Mouse (Mus musculus) midbrain, embryonic 16.5 days (tissue): ENCODE measurements around the gene Adamts1. TPM values are rescaled to one million over a fixed set of nuclear protein-coding genes. Genes with fewer than 3 reads are reported as not detected.
A peak's percentile ranks its signal among the peaks of the same experiment; 100 is the strongest.

Experiments
- ATAC-seq: fragments of 200-750 bp; cut with Nextera tagmentation; 2 replicates; pipeline ENCODE4 v1.8.0; 2017; ENCODE audit warnings: moderate TSS enrichment
- H3K27ac ChIP-seq: fragments of 300-500 bp; sonication (generic); 2 replicates; pipeline ENCODE4 v1.5.1; 2014; ENCODE audit warnings: mild to moderate bottlenecking, low read length, mixed read lengths
- H3K27me3 ChIP-seq: fragments of 300-500 bp; sonication (generic); 2 replicates; pipeline ENCODE4 v1.6.1; 2014; ENCODE audit warnings: low read depth, low read length, mixed read lengths; ENCODE audit not compliant: control insufficient read depth, insufficient read depth
- H3K36me3 ChIP-seq: fragments of 300-500 bp; sonication (generic); 2 replicates; pipeline ENCODE4 v1.6.1; 2014; ENCODE audit warnings: mild to moderate bottlenecking, low read length, moderate library complexity, mixed read lengths; ENCODE audit not compliant: control insufficient read depth, insufficient read depth
- H3K4me1 ChIP-seq: fragments of 300-500 bp; sonication (generic); 2 replicates; pipeline ENCODE4 v1.6.1; 2014; ENCODE audit warnings: mild to moderate bottlenecking, low read length, mixed read lengths; ENCODE audit not compliant: control insufficient read depth, insufficient read depth
- H3K4me2 ChIP-seq: fragments of 300-500 bp; sonication (generic); 2 replicates; pipeline ENCODE4 v1.6.1; 2014; ENCODE audit warnings: mild to moderate bottlenecking, low read length, mixed read lengths
- H3K4me3 ChIP-seq: fragments of 300-500 bp; sonication (generic); 2 replicates; pipeline ENCODE4 v1.5.1; 2014; ENCODE audit warnings: low read depth, mild to moderate bottlenecking, low read length, moderate library complexity, mixed read lengths
- H3K9ac ChIP-seq: fragments of 300-500 bp; sonication (generic); 2 replicates; pipeline ENCODE4 v1.6.1; 2014; ENCODE audit warnings: low read depth, low read length, mixed read lengths
- H3K9me3 ChIP-seq: fragments of 300-500 bp; sonication (generic); replicated peaks from 2 replicates; pipeline ENCODE4 v1.6.1; 2014; ENCODE audit warnings: mild to moderate bottlenecking, low read length, mixed read lengths; ENCODE audit not compliant: control insufficient read depth, poor library complexity, severe bottlenecking
- WGBS: fragments of 180-500 bp; shearing (Covaris S2); extraction: QIAGEN DNeasy Blood & Tissue Kit; methylation state at CpG from one replicate; pipeline ENCODE4 v1.1.7; 2014; 5-methylcytosine and 5-hydroxymethylcytosine counted together
- polyA plus RNA-seq: library from polyadenylated mRNA; unstranded; fragments of >200 nt; fragmentation: Nextera tagmentation; extraction: Ambion mirVana; gene quantifications from 2 replicates; pipeline ENCODE4 v1.2.1, GENCODE M21; 2015

The Adamts1 gene
- polyA plus RNA-seq, 1 experiment from 2014 or later: 6.1 TPM

DNA sequence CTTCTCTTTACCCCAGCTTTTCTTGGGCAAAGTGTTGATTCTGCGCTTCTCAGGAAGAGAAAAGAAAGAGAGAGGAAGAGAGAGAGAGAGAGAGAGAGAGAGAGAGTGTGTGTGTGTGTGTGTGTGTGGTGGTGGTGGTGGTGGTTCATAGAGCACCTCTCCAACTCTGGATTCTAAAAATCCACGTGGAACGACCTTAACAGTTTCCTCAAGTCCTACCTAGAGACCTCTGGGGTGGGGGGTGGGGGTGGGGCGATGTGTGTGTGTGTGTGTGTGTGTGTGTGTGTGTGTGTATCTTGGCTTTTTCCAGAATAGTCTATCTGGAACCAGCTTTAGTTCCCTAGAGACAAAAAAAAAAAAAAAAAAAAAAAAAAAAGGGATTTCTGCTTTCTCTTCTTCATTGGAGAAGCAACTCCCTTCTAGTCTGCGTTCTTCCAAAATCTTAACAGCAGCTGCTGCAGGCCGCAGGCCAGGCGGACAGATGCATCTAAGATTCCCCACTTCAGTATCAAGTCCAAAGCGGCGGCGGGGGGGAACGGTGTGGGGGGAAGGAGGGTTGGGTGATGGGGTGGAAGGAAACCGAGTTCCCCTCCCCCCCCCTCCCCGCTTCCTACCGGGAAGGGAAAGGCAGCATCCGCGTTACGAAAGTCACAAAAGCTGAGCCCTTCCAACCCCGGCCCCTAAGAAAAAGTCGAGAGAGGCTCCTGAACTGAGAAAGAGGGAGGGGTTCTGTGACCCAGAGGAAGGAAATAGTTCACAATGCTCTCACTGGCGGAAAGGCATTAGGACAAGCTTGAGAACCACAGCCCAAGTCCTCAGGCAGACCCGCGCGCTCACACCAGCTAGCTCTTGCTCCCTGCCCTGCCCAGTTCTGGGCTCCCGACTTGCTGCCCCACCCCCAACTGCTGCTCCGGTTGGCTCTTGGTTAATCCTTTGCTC, 969 bp upstream of the Adamts1 start:
- H3K4me1 ChIP-seq: peaks cover 14% of the 10 kb centered on the region
- no peak for ATAC-seq

DNA sequence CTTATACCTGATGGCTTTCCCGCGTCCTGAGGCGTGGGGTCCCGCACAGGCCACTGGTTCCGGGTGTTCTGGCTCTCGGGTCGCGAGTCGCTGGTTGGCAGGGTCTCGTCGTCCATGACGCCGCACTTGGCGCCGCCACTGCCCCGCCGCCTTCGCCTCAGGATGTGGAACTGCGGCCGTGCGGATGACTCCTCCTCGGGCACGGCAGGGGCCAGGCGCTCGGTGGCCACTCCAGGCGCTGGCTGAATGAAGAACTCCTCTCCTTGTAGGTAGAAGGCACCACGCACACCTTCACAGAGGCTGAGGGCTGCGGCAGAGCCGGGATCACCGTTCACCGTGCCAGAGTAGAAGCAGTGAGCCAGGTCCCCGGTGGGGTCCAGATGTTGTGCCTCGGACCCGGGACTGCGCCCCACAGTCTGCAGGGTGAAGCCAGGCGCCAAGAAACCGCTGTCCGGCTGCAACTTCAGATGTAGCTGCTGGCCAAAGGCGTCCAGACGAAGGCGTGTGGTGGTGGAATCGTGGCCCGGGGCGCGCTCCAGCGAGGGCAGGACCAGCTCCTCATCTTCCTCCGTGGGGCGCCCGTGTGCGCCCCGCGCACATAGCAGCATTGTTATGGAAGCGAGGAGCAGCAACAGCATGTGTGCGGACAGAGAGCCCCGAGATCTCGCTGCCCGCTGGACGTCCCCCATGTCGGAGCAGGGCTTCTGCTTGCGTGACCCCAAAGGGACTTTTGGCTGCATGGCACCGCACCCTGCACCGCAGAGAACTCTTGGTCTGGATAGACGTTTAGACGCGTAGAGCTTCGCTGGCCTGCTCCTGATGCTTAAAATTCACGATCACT, 722 bp downstream of the Adamts1 start:
- under 1% methylated on average over 67 of the region's 67 CpGs for WGBS
- peak overlapping the region; percentile 65 for H3K4me3 ChIP-seq
- peak overlapping the region; percentile 100 for H3K4me2 ChIP-seq
- H3K9me3 ChIP-seq: no peaks in the 10 kb centered on the region
- H3K9ac ChIP-seq: peak overlapping the region; percentile 62
- H3K4me1 ChIP-seq: peaks cover 14% of the 10 kb centered on the region
- no peaks in the 10 kb centered on the region for H3K36me3 ChIP-seq
- 0 out of 2 replicates have a peak overlapping the region, but pooled peaks have one; percentile 19 for H3K27ac ChIP-seq
- ATAC-seq: peak; percentile 47
- peaks cover 4% of the 10 kb centered on the region for H3K27me3 ChIP-seq

More for the DNA sequence above, 969 bp upstream of the Adamts1 start:
- H3K4me2 ChIP-seq: peak overlapping the region; percentile 100
- no peaks in the 10 kb centered on the region for H3K36me3 ChIP-seq
- H3K27ac ChIP-seq: peak overlapping the region; percentile 45
- under 1% methylated on average over 24 of the region's 25 CpGs for WGBS
- H3K27me3 ChIP-seq: peaks cover 4% of the 10 kb centered on the region
- peak overlapping the region; percentile 65 for H3K4me3 ChIP-seq
- no peaks in the 10 kb centered on the region for H3K9me3 ChIP-seq
- H3K9ac ChIP-seq: peak overlapping the region; percentile 62

DNA sequence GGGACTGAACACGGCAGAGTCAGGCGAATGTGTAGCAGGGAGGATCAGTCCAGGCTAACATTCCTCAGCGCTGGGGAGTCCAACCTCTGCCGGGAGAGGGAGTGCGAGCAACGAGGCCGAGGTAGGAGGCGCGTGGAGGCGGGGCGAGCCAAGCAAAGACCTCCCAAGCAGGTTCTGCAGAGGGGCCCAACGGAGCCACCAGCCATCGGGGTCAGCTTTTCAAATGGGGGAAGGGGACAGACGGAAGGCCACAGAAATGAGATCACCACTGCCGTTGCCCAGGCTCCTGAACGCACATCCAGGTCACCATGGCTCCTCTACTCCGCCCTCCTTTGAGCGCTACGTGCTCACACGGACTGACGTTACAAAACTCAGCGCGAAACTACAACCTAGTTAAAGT, 1.7 kb downstream of the Adamts1 start:
- Histone ChIP-seq H3K4me3 (peak overlapping the region; percentile 65), H3K9me3 (no peaks in the 10 kb centered on the region), H3K9ac (peak overlapping the region; percentile 62), H3K4me2 (peak overlapping the region; percentile 100), H3K4me1 (peaks cover 14% of the 10 kb centered on the region), H3K27ac (peak overlapping the region; percentile 25), H3K36me3 (no peaks in the 10 kb centered on the region), H3K27me3 (peaks cover 4% of the 10 kb centered on the region)
- WGBS: under 1% methylated on average over 23 of the region's 23 CpGs
- ATAC-seq: peak; percentile 89

DNA sequence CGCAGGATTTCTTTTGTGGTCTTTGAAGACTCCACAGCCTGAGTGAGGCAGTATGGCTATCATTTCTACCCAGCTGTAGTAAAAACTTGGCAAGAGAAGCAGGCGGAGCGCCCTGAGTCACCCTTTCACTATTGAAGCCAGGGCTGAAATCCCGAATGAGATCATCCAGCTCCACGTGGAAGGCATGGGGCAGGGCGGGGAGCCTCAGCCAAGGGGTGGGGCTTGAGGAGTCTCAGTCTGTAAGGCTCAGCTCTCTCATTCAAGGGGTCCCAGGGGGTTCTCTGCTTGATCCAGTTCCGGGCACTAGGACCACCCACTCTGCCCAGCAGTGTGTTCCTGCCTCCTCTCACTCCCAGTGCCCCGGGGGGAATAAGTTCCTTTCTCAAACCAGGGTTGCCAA, 2.2 kb downstream of the Adamts1 start:
- H3K9me3 ChIP-seq: no peaks in the 10 kb centered on the region
- H3K27ac ChIP-seq: peak overlapping the region; percentile 25
- peak; percentile 70 for ATAC-seq
- H3K36me3 ChIP-seq: no peaks in the 10 kb centered on the region
- H3K9ac ChIP-seq: peak overlapping the region; percentile 62
- peaks cover 14% of the 10 kb centered on the region for H3K4me1 ChIP-seq
- H3K4me3 ChIP-seq: peak overlapping the region; percentile 65
- H3K4me2 ChIP-seq: peak overlapping the region; percentile 100
- WGBS: 4% methylated on average over 8 of the region's 8 CpGs
- peaks cover 4% of the 10 kb centered on the region for H3K27me3 ChIP-seq

DNA sequence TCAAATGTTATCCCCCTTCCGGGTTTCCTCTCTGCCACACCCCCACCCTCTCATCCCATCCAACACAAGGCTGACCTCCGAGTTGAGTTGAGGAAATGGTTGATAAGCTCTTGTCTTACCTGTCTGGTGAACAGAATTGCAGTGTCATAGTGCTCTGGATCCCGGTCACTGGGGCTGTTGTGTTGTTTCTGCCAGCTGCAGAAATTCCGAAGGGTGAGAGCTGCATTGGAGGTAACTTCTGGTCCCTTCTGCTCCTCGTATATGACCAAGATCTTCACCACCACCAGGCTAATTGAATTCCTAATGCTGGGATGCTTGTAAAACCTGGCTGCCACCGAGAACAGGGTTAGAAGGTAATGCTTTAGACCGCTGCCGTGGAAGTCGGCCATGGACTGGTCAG, 2.9 kb downstream of the Adamts1 start:
- 74% methylated on average over 9 of the region's 9 CpGs for WGBS
- Histone ChIP-seq H3K4me1 (peaks cover 14% of the 10 kb centered on the region), H3K4me3 (no peak overlapping the region), H3K9ac (no peak overlapping the region), H3K27me3 (peaks cover 1% of the 10 kb centered on the region), H3K9me3 (no peaks in the 10 kb centered on the region), H3K36me3 (no peaks in the 10 kb centered on the region), H3K4me2 (peak overlapping the region; percentile 4; the same call in 1 of the 2 replicates), H3K27ac (no peak overlapping the region)
- no peak for ATAC-seq

DNA sequence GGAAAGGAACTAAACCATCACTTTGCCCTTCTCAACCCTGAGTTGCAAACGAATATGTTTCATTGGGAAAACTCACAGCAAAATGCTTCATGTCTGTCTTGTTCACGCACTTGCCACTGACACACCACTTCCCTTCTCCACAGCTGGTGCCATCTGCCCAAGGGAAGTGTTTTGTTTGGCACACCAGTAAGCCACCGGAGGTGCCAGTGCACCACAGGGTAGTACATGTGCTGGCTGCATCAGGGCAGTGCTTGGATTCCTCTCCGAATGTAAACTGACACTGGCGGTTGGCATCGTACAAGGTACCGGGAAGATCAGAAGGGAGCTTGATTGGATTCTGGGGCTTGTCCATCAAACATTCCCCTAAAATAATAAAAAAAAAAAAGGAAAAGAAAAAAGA, 4.6 kb downstream of the Adamts1 start:
- Histone ChIP-seq H3K4me3 (no peak overlapping the region), H3K4me2 (no peak overlapping the region), H3K27me3 (no peaks in the 10 kb centered on the region), H3K9ac (no peak overlapping the region), H3K27ac (no peak overlapping the region), H3K4me1 (peaks cover 8% of the 10 kb centered on the region), H3K9me3 (no peaks in the 10 kb centered on the region), H3K36me3 (no peaks in the 10 kb centered on the region)
- WGBS: 94% methylated on average over 7 of the region's 7 CpGs
- no peak for ATAC-seq

DNA sequence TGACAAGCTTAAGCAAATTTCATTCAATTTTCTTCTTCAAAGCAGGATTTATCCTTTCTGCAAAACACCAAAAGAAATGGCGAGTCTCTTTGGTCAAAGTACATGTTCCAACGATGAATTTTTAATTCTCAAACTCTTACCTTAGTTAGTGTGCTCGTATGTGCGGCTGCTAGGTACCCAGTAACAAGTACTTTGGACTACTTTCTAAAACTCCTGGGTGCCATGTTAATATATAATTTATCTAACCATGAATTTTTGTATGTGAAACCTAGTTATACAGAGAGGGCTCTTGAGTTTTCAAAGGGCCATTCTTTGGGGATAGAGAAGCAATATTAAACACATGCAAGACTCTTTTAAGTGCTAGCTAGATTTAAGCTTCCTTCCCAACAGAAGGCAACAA, 5.8 kb downstream of the Adamts1 start:
- Histone ChIP-seq H3K9me3 (no peaks in the 10 kb centered on the region), H3K9ac (no peak overlapping the region), H3K27ac (no peak overlapping the region), H3K4me3 (no peak overlapping the region), H3K4me1 (peaks cover 4% of the 10 kb centered on the region), H3K4me2 (no peak overlapping the region), H3K27me3 (no peaks in the 10 kb centered on the region), H3K36me3 (no peaks in the 10 kb centered on the region)
- WGBS: 90% methylated on average over 4 of the region's 4 CpGs
- no peak for ATAC-seq

DNA sequence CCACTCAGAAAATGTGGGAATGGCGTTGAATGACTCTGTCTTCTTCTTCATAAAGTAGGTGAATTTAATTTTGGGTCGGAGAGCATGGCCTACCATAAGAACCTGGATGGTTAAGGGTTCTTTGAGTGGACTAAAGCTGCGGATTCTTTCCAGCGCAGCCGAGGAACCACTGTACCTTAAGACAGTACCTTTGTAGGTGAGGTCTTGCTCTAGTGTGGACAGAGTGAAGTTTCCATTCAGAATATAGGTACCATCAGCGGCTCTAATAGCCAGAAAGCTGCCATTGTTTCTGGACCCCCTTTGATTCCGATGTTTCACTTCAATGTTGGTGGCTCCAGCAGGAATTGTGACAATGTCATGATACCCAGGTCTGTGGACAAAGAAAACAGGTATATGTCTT, 7.2 kb downstream of the Adamts1 start:
- peaks cover 2% of the 10 kb centered on the region; the same call in 1 of the 2 replicates for H3K4me1 ChIP-seq
- no peaks in the 10 kb centered on the region for H3K9me3 ChIP-seq
- no peak overlapping the region for H3K27ac ChIP-seq
- WGBS: 98% methylated on average over 7 of the region's 7 CpGs
- H3K27me3 ChIP-seq: no peaks in the 10 kb centered on the region
- H3K36me3 ChIP-seq: no peaks in the 10 kb centered on the region
- H3K4me3 ChIP-seq: no peak overlapping the region
- ATAC-seq: no peak
- H3K9ac ChIP-seq: no peak overlapping the region
- no peak overlapping the region for H3K4me2 ChIP-seq
